Mouse (Mus musculus): ENCODE measurements at regions not wholly inside any gene's neighbourhood (a gene's known extent, or its start where the extent isn't known, plus 50 kb on each side); places are given as distances from the start of the nearest gene placed in this dataset.

DNA sequence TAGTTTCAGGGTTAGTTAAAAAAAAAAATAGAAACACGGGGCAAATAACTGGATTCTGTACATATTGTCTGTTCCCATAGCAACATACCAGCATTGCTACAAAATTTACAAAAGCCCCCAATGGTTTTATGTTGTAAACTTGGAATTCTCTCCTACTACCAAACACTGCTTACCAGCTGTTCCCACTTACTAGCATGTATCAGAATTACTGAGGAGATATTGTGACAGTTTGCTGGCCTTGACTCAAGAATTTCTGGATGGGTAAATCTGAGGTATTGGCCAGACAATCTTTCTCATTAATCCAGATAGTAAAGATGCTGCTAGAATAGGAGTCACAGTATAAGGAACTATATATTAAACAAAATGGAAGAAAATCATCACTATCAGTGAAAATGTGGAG, 375.2 kb upstream of the Flrt2 start:
- Histone ChIP-seq H3K36me3 (ENCODE audit: control insufficient read depth, insufficient read depth, low read length, poor library complexity, severe bottlenecking) (no peaks in the 10 kb centered on the region), H3K9me3 (ENCODE audit: control insufficient read depth, insufficient read depth, low read depth, low read length) (no peaks in the 10 kb centered on the region), H3K27ac (ENCODE audit: insufficient read depth, low read depth, low read length, poor library complexity, severe bottlenecking) (no peak overlapping the region), H3K9ac (ENCODE audit: insufficient read depth, low read depth, low read length, poor library complexity, severe bottlenecking) (no peak overlapping the region), H3K4me1 (ENCODE audit: control insufficient read depth in 2 of 2, insufficient read depth in 2 of 2, low read length in 2 of 2, poor library complexity in 1 of 2) (no peaks in the 10 kb centered on the region), H3K4me3 (ENCODE audit: insufficient read depth in 1 of 2, low read depth in 1 of 2, low read length in 2 of 2, poor library complexity in 1 of 2, severe bottlenecking in 1 of 2) (no peak overlapping the region)
- DNase-seq (ENCODE audit: low read depth, low spot score): no peak
- in situ Hi-C loops (cut with MboI; ENCODE audit: low sequenced_read_pairs in 2 of 2, unreplicated experiment in 2 of 2): no loop called here
- TF ChIP-seq HCFC1 (IDR thresholded peaks at IDR 0.05; ENCODE audit: borderline replicate concordance, insufficient read depth, low read length) (no peak), MAFK (IDR thresholded peaks at IDR 0.05; ENCODE audit: insufficient read depth, low read depth, low read length) (no peak), CHD2 (IDR thresholded peaks at IDR 0.05; ENCODE audit: low read depth, low read length) (no peak), ZNF384 (IDR thresholded peaks at IDR 0.05; ENCODE audit: low read depth, low read length) (no peak), ZC3H11A (IDR thresholded peaks at IDR 0.05; ENCODE audit: borderline replicate concordance, low read depth, low read length) (no peak)

DNA sequence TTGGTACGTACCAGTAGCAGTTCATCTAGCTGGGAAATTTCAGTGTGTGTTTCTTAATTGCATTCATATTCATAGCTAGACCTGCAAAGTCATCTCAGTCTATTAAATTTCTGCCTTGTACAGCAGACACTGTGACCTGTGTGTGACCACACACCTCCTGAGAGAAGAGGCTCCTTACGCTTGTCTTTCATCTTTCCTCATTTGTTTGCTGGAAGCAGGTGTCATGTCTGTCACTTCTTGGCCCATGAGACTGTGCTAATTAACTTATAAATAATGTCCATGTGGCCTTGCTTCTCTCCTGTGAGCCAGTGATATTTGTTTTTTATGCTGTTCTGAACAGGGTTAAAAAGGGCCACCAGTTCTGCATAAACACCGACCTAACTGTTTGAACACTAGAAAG, 370.3 kb upstream of the Flrt2 start:
- TF ChIP-seq ZNF384 (IDR thresholded peaks at IDR 0.05; ENCODE audit: low read depth, low read length): no peak
- TF ChIP-seq CHD2 (IDR thresholded peaks at IDR 0.05; ENCODE audit: low read depth, low read length): no peak
- TF ChIP-seq MAFK (IDR thresholded peaks at IDR 0.05; ENCODE audit: insufficient read depth, low read depth, low read length): no peak
- TF ChIP-seq HCFC1 (IDR thresholded peaks at IDR 0.05; ENCODE audit: borderline replicate concordance, insufficient read depth, low read length): no peak
- TF ChIP-seq ZC3H11A (IDR thresholded peaks at IDR 0.05; ENCODE audit: borderline replicate concordance, low read depth, low read length): no peak
- in situ Hi-C loops (cut with MboI; ENCODE audit: low sequenced_read_pairs in 2 of 2, unreplicated experiment in 2 of 2): no loop called here
- no peaks in the 10 kb centered on the region for H3K36me3 ChIP-seq (ENCODE audit: control insufficient read depth, insufficient read depth, low read length, poor library complexity, severe bottlenecking)
- H3K27ac ChIP-seq (ENCODE audit: insufficient read depth, low read depth, low read length, poor library complexity, severe bottlenecking): no peak overlapping the region
- H3K9me3 ChIP-seq (ENCODE audit: control insufficient read depth, insufficient read depth, low read depth, low read length): no peaks in the 10 kb centered on the region
- no peak overlapping the region for H3K4me3 ChIP-seq (ENCODE audit: insufficient read depth in 1 of 2, low read depth in 1 of 2, low read length in 2 of 2, poor library complexity in 1 of 2, severe bottlenecking in 1 of 2)
- no peak overlapping the region for H3K9ac ChIP-seq (ENCODE audit: insufficient read depth, low read depth, low read length, poor library complexity, severe bottlenecking)
- no peaks in the 10 kb centered on the region for H3K4me1 ChIP-seq (ENCODE audit: control insufficient read depth in 2 of 2, insufficient read depth in 2 of 2, low read length in 2 of 2, poor library complexity in 1 of 2)
- DNase-seq (ENCODE audit: low read depth, low spot score): no peak

DNA sequence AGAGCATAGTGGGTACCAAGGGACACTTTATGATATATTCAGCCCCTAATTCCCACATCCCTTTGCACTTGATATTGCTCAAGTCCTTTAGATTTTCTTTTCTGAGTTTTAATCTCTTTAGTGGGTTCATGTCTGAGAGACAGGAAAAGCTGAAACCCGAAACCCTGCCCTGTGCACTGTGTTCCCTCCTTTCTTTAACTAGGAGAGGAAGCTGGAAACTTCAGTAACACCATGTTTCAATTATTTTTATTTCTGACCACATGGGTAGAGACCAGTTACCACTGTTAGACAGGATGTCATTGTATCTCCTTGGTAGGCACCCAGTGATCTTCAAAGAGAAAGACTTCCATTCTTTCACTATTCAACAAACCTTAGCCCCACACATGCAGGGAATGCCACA, 362.4 kb upstream of the Flrt2 start:
- no peak overlapping the region for H3K4me3 ChIP-seq (ENCODE audit: insufficient read depth in 1 of 2, low read depth in 1 of 2, low read length in 2 of 2, poor library complexity in 1 of 2, severe bottlenecking in 1 of 2)
- H3K27ac ChIP-seq (ENCODE audit: insufficient read depth, low read depth, low read length, poor library complexity, severe bottlenecking): no peak overlapping the region
- no peak for DNase-seq (ENCODE audit: low read depth, low spot score)
- no peaks in the 10 kb centered on the region for H3K9me3 ChIP-seq (ENCODE audit: control insufficient read depth, insufficient read depth, low read depth, low read length)
- in situ Hi-C loops (cut with MboI; ENCODE audit: low sequenced_read_pairs in 2 of 2, unreplicated experiment in 2 of 2): no loop called here
- no peaks in the 10 kb centered on the region for H3K36me3 ChIP-seq (ENCODE audit: control insufficient read depth, insufficient read depth, low read length, poor library complexity, severe bottlenecking)
- no peak overlapping the region for H3K9ac ChIP-seq (ENCODE audit: insufficient read depth, low read depth, low read length, poor library complexity, severe bottlenecking)
- TF ChIP-seq HCFC1 (IDR thresholded peaks at IDR 0.05; ENCODE audit: borderline replicate concordance, insufficient read depth, low read length) (no peak), ZNF384 (IDR thresholded peaks at IDR 0.05; ENCODE audit: low read depth, low read length) (no peak), CHD2 (IDR thresholded peaks at IDR 0.05; ENCODE audit: low read depth, low read length) (no peak), ZC3H11A (IDR thresholded peaks at IDR 0.05; ENCODE audit: borderline replicate concordance, low read depth, low read length) (no peak), MAFK (IDR thresholded peaks at IDR 0.05; ENCODE audit: insufficient read depth, low read depth, low read length) (no peak)
- H3K4me1 ChIP-seq (ENCODE audit: control insufficient read depth in 2 of 2, insufficient read depth in 2 of 2, low read length in 2 of 2, poor library complexity in 1 of 2): no peaks in the 10 kb centered on the region

DNA sequence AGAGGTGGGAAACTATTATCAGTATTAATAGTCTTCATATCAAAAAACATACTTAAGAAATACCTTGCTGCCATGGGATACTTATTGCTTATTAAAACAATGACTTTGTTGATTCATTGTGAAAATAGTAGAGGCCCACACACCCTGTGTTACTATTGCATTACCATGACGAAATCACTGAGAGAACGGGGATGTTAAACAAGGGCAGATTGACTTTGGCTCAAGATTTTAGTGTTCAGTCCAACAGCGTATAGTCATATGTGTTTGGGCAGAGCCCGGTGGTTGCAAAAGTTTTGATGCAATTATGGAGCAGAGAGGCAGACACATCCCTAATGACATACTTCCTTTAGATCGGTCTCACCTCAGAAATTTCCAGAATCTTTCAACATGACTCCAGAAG, 344.2 kb upstream of the Flrt2 start:
- no peak for DNase-seq (ENCODE audit: low read depth, low spot score)
- H3K9me3 ChIP-seq (ENCODE audit: control insufficient read depth, insufficient read depth, low read depth, low read length): no peaks in the 10 kb centered on the region
- H3K4me1 ChIP-seq (ENCODE audit: control insufficient read depth in 2 of 2, insufficient read depth in 2 of 2, low read length in 2 of 2, poor library complexity in 1 of 2): no peaks in the 10 kb centered on the region
- H3K9ac ChIP-seq (ENCODE audit: insufficient read depth, low read depth, low read length, poor library complexity, severe bottlenecking): no peak overlapping the region
- in situ Hi-C loops (cut with MboI; ENCODE audit: low sequenced_read_pairs in 2 of 2, unreplicated experiment in 2 of 2): no loop called here
- H3K36me3 ChIP-seq (ENCODE audit: control insufficient read depth, insufficient read depth, low read length, poor library complexity, severe bottlenecking): no peaks in the 10 kb centered on the region
- TF ChIP-seq ZC3H11A (IDR thresholded peaks at IDR 0.05; ENCODE audit: borderline replicate concordance, low read depth, low read length) (no peak), MAFK (IDR thresholded peaks at IDR 0.05; ENCODE audit: insufficient read depth, low read depth, low read length) (no peak)
- no peak overlapping the region for H3K27ac ChIP-seq (ENCODE audit: insufficient read depth, low read depth, low read length, poor library complexity, severe bottlenecking)
- H3K4me3 ChIP-seq (ENCODE audit: insufficient read depth in 1 of 2, low read depth in 1 of 2, low read length in 2 of 2, poor library complexity in 1 of 2, severe bottlenecking in 1 of 2): no peak overlapping the region

DNA sequence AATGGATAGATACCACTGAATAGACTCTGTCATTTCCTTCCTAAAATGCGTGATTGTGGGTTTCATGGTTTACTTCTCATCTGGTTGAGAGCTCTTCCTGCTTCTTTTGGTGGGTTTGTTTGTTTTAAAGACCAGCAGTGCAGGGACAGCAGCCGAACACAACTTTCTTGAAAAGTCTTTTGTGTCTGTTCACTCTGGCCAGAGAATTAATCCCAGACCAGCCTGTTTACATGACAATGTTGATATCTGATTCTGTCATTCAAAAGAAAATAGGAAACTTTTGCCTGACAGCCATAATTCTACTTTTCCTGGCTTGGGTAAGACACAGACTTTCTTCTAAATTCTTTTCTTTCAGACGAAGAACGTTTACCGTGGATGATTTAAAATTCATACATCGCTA, 336.9 kb upstream of the Flrt2 start:
- in situ Hi-C loops (cut with MboI; ENCODE audit: low sequenced_read_pairs in 2 of 2, unreplicated experiment in 2 of 2): no loop called here
- Histone ChIP-seq H3K9me3 (ENCODE audit: control insufficient read depth, insufficient read depth, low read depth, low read length) (no peaks in the 10 kb centered on the region), H3K9ac (ENCODE audit: insufficient read depth, low read depth, low read length, poor library complexity, severe bottlenecking) (no peak overlapping the region), H3K36me3 (ENCODE audit: control insufficient read depth, insufficient read depth, low read length, poor library complexity, severe bottlenecking) (no peaks in the 10 kb centered on the region), H3K4me1 (ENCODE audit: control insufficient read depth in 2 of 2, insufficient read depth in 2 of 2, low read length in 2 of 2, poor library complexity in 1 of 2) (no peaks in the 10 kb centered on the region), H3K27ac (ENCODE audit: insufficient read depth, low read depth, low read length, poor library complexity, severe bottlenecking) (no peak overlapping the region), H3K4me3 (ENCODE audit: insufficient read depth in 1 of 2, low read depth in 1 of 2, low read length in 2 of 2, poor library complexity in 1 of 2, severe bottlenecking in 1 of 2) (no peak overlapping the region)
- no peak for TF ChIP-seq HCFC1 (IDR thresholded peaks at IDR 0.05; ENCODE audit: borderline replicate concordance, insufficient read depth, low read length)
- TF ChIP-seq CHD2 (IDR thresholded peaks at IDR 0.05; ENCODE audit: low read depth, low read length): no peak
- no peak for TF ChIP-seq ZNF384 (IDR thresholded peaks at IDR 0.05; ENCODE audit: low read depth, low read length)
- TF ChIP-seq MAFK (IDR thresholded peaks at IDR 0.05; ENCODE audit: insufficient read depth, low read depth, low read length): no peak
- TF ChIP-seq ZC3H11A (IDR thresholded peaks at IDR 0.05; ENCODE audit: borderline replicate concordance, low read depth, low read length): no peak
- no peak for DNase-seq (ENCODE audit: low read depth, low spot score)
